Mouse (Mus musculus) MEL (cell line): ENCODE measurements at regions not wholly inside any gene's neighbourhood (a gene's known extent, or its start where the extent isn't known, plus 50 kb on each side); places are given as distances from the start of the nearest gene placed in this dataset.

Experiments
- CHD2 ChIP-seq: IDR thresholded peaks from 2 replicates; pipeline ENCODE4 v1.6.1; 2011; ENCODE audit warnings: low read length, improper control_type of control experiment
- CTCF ChIP-seq, 3 experiments: IDR thresholded peaks in 2 of 3; conservative IDR thresholded peaks in 1 of 3; 2 replicates each; pipeline ENCODE4 v1.5.1; 2011 to 2012; ENCODE audit warnings: low read length in 3 of 3, low read depth in 2 of 3, mild to moderate bottlenecking in 2 of 3, improper control_type of control experiment in 1 of 3, inconsistent platforms in 1 of 3, mixed read lengths in 1 of 3, moderate library complexity in 1 of 3; ENCODE audit not compliant: control insufficient read depth in 1 of 3, insufficient read depth in 1 of 3, poor library complexity in 1 of 3, severe bottlenecking in 1 of 3
- ELF1 ChIP-seq: IDR thresholded peaks from 2 replicates; pipeline ENCODE4 v1.6.1; 2014; ENCODE audit warnings: low read depth, mild to moderate bottlenecking, inconsistent platforms, low read length, improper control_type of control experiment, moderate library complexity
- KAT2A ChIP-seq: conservative IDR thresholded peaks from 2 replicates; pipeline ENCODE4 v1.6.1; 2012; ENCODE audit warnings: low read depth, low read length, improper control_type of control experiment, inconsistent platforms
- MAFK ChIP-seq: IDR thresholded peaks from 2 replicates; pipeline ENCODE4 v1.6.1; 2011; ENCODE audit warnings: low read depth, mild to moderate bottlenecking, low read length, improper control_type of control experiment, borderline replicate concordance
- MAX ChIP-seq: IDR thresholded peaks from 2 replicates; pipeline ENCODE4 v1.6.1; 2011; ENCODE audit warnings: low read length, improper control_type of control experiment
- MEF2A ChIP-seq: IDR thresholded peaks from 2 replicates; pipeline ENCODE4 v1.6.1; 2014; ENCODE audit warnings: low read depth, mild to moderate bottlenecking, inconsistent platforms, low read length, improper control_type of control experiment; ENCODE audit not compliant: poor library complexity, insufficient replicate concordance, severe bottlenecking; ENCODE audit errors: extremely low read depth
- NELFE ChIP-seq: IDR thresholded peaks from 2 replicates; pipeline ENCODE4 v1.6.1; 2011; ENCODE audit warnings: low read depth, low read length, improper control_type of control experiment
- POLR2A ChIP-seq, 2 experiments: IDR thresholded peaks; 2 replicates each; pipeline ENCODE4 v1.6.1; 2011 to 2012; ENCODE audit warnings: low read length in 2 of 2, mild to moderate bottlenecking in 2 of 2, control low read depth in 1 of 2, improper control_type of control experiment in 1 of 2, low read depth in 1 of 2, moderate library complexity in 1 of 2; ENCODE audit not compliant: control insufficient read depth in 1 of 2, insufficient read depth in 1 of 2, poor library complexity in 1 of 2
- RAD21 ChIP-seq: IDR thresholded peaks from 2 replicates; pipeline ENCODE4 v1.6.1; 2011; ENCODE audit warnings: mild to moderate bottlenecking, low read depth, low read length, improper control_type of control experiment
- RCOR1 ChIP-seq: IDR thresholded peaks from 2 replicates; pipeline ENCODE4 v1.6.1; 2012; ENCODE audit warnings: low read depth, mild to moderate bottlenecking, inconsistent platforms, low read length, improper control_type of control experiment
- SMC3 ChIP-seq: IDR thresholded peaks from 2 replicates; pipeline ENCODE4 v1.6.1; 2011; ENCODE audit warnings: low read depth, low read length, improper control_type of control experiment
- UBTF ChIP-seq: IDR thresholded peaks from 2 replicates; pipeline ENCODE4 v1.6.1; 2012; ENCODE audit warnings: low read depth, mild to moderate bottlenecking, inconsistent platforms, low read length, improper control_type of control experiment, moderate library complexity, borderline replicate concordance; ENCODE audit not compliant: insufficient read depth
- ZC3H11A ChIP-seq: IDR thresholded peaks from 2 replicates; pipeline ENCODE4 v1.6.1; 2012; ENCODE audit warnings: low read depth, mild to moderate bottlenecking, inconsistent platforms, low read length, improper control_type of control experiment

GRCm38 (mm10) chr17:63808756-63809155 lies 54.1 kb upstream of the Fer start:
- TF ChIP-seq CTCF (IDR thresholded peaks at IDR 0.05 in 2 of 3, conservative IDR thresholded peaks at IDR 0.05 in 1 of 3; ENCODE audit: control insufficient read depth in 1 of 3, insufficient read depth in 1 of 3, low read depth in 2 of 3, low read length in 3 of 3, poor library complexity in 1 of 3, severe bottlenecking in 1 of 3), result no peak
- TF ChIP-seq SMC3, result no peak
- no peak for TF ChIP-seq NELFE
- no peak for TF ChIP-seq RAD21
- no peak for TF ChIP-seq POLR2A (IDR thresholded peaks at IDR 0.05; ENCODE audit: control insufficient read depth in 1 of 2, insufficient read depth in 1 of 2, low read depth in 1 of 2, low read length in 2 of 2, poor library complexity in 1 of 2)
- no peak for TF ChIP-seq CHD2
- TF ChIP-seq KAT2A, result no peak
- no peak for TF ChIP-seq UBTF
- no peak for TF ChIP-seq ZC3H11A
- no peak for TF ChIP-seq MAX
- TF ChIP-seq MAFK, result no peak
- no peak for TF ChIP-seq MEF2A
- no peak for TF ChIP-seq RCOR1
- no peak for TF ChIP-seq ELF1
